Mouse (Mus musculus) embryonic facial prominence, embryonic 11.5 days (tissue): ENCODE results near the gene Rad9a. TPM values are rescaled to one million over a fixed set of nuclear protein-coding genes. Genes with fewer than 3 reads are reported as not detected.

Source experiments
- ATAC-seq: fragments of 200-750 bp; cut with Nextera tagmentation; replicated peaks from 2 replicates; pipeline ENCODE4 v1.8.0; 2017; ENCODE audit warnings: low read depth; ENCODE audit not compliant: insufficient number of reproducible peaks, low FRiP score, low TSS enrichment
- DNase-seq: peaks from one replicate; pipeline ENCODE4 v3.0.0-alpha.2; 2015; ENCODE audit warnings: low spot score
- H3K27ac ChIP-seq: fragments of 300-500 bp; sonication (generic); replicated peaks from 2 replicates; pipeline ENCODE4 v1.5.1; 2014; ENCODE audit warnings: mild to moderate bottlenecking, low read depth, low read length, control low read depth
- H3K27me3 ChIP-seq: fragments of 300-500 bp; sonication (generic); 2 replicates; pipeline ENCODE4 v1.6.1; 2014; ENCODE audit warnings: mild to moderate bottlenecking, low read length, moderate library complexity, mixed read lengths; ENCODE audit not compliant: control insufficient read depth, insufficient read depth
- H3K36me3 ChIP-seq: fragments of 300-500 bp; sonication (generic); replicated peaks from 2 replicates; pipeline ENCODE4 v1.6.1; 2014; ENCODE audit warnings: low read depth, mild to moderate bottlenecking, low read length, moderate library complexity, mixed read lengths; ENCODE audit not compliant: control insufficient read depth, insufficient read depth
- H3K4me1 ChIP-seq: fragments of 300-500 bp; sonication (generic); 2 replicates; pipeline ENCODE4 v1.6.1; 2014; ENCODE audit warnings: low read length, mixed read lengths; ENCODE audit not compliant: control insufficient read depth, insufficient read depth
- H3K4me2 ChIP-seq: fragments of 300-500 bp; sonication (generic); 2 replicates; pipeline ENCODE4 v1.6.1; 2014; ENCODE audit warnings: low read depth, mild to moderate bottlenecking, control low read depth, low read length, moderate library complexity
- H3K4me3 ChIP-seq: fragments of 300-500 bp; sonication (generic); 2 replicates; pipeline ENCODE4 v1.5.1; 2014; ENCODE audit warnings: low read depth, low read length, control low read depth
- H3K9ac ChIP-seq: fragments of 300-500 bp; sonication (generic); replicated peaks from 2 replicates; pipeline ENCODE4 v1.6.1; 2014; ENCODE audit warnings: mild to moderate bottlenecking, control low read depth, low read length
- H3K9me3 ChIP-seq: fragments of 300-500 bp; sonication (generic); replicated peaks from 2 replicates; pipeline ENCODE4 v1.6.1; 2016; ENCODE audit warnings: mild to moderate bottlenecking, low read length, inconsistent platforms, mixed read lengths; ENCODE audit not compliant: control insufficient read depth
- WGBS: fragments of 180-500 bp; shearing (Covaris S2); extraction: QIAGEN DNeasy Blood & Tissue Kit; methylation state at CpG from one replicate; pipeline ENCODE4 v1.1.7; 2014; 5-methylcytosine and 5-hydroxymethylcytosine counted together
- polyA plus RNA-seq: library from polyadenylated mRNA; unstranded; fragments of >200 nt; fragmentation: Nextera tagmentation; extraction: Ambion mirVana; gene quantifications from 2 replicates; pipeline ENCODE4 v1.2.1, GENCODE M21; 2014

Rad9a gene
- polyA plus RNA-seq, 1 experiment from 2014 or later, result 46.8 TPM

DNA sequence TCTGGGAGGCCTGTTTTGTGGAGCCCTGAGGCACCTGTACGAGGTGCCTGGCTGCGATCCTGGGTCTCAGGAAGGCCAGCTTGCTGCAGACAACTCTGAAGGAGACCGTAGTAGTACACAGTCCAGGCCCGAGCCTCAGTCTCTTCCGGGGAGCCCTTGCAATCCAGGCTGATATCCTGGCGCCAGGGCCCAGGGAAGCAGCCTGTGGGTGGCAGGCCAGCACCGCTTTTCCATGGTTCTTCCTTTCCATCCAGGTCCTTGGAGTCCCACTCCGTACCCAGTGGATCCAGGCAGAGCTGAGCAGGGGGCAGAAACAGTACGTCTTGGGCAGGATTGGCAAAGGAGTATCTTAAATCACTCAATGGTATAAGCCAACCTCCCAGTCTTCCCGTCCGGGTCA is 28.5 kb downstream of the Rad9a start:
- 56% methylated on average over 11 of the region's 11 CpGs for WGBS
- H3K4me1 ChIP-seq, result peaks cover 6% of the 10 kb centered on the region; the same call in 1 of the 2 replicates
- DNase-seq (no peak), ATAC-seq (no peak)
- no peaks in the 10 kb centered on the region for H3K27me3 ChIP-seq
- no peak overlapping the region for H3K4me2 ChIP-seq
- H3K9ac ChIP-seq, result no peak overlapping the region; the same call in 1 of the 2 replicates
- no peak overlapping the region for H3K4me3 ChIP-seq
- no peaks in the 10 kb centered on the region for H3K9me3 ChIP-seq
- no peak overlapping the region for H3K27ac ChIP-seq
- H3K36me3 ChIP-seq, result no peaks in the 10 kb centered on the region

DNA sequence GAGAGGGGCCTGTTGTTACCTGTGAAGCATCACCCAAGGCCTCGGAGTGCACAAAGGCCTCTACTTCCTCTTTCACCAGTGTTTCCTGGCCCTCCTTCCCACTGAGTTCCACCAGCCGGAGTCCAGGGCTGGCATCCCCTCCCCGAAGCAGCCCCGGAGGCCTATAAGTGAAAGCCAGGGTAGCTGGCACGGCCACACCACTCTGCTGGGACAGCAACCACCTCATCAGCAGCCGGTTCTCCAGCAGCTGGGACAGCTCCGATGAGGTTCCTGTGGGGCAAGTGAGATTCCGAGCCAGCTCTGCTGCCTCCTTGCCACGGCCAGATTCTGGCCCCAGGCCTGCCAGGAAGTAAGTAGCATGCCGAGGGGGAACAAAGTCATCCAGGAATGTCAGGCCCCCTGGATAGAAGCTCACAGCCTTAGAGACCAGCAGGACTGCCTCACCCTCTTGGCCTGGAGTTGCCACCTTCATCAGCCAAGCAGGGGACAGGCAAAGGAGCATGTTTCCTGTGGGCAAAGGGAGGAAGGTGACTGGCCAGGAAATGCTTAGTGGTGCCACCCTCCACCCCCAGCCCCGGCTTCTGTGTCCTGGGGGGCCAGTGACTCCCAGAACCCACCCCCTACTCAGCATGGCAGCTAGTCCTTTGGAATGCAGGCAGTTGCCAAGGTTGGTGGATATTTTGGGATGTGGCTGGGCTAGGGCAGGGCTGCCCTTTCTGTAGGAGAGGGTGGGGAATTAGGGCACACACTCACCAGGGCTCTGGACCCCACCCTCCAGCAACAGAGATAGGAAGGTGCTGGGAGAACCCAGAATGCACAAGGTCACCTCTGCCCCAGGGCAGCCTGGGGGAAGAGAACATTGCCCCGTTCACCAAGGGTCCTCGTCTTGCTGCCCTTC is 29.8 kb downstream of the Rad9a start:
- DNase-seq (no peak), ATAC-seq (no peak)
- Histone ChIP-seq H3K27me3 (no peaks in the 10 kb centered on the region), H3K27ac (no peak overlapping the region), H3K9ac (no peak overlapping the region), H3K9me3 (no peaks in the 10 kb centered on the region), H3K4me3 (no peak overlapping the region), H3K4me2 (no peak overlapping the region), H3K36me3 (no peaks in the 10 kb centered on the region), H3K4me1 (peaks cover 6% of the 10 kb centered on the region; the same call in 1 of the 2 replicates)
- 61% methylated on average over 13 of the region's 13 CpGs for WGBS

DNA sequence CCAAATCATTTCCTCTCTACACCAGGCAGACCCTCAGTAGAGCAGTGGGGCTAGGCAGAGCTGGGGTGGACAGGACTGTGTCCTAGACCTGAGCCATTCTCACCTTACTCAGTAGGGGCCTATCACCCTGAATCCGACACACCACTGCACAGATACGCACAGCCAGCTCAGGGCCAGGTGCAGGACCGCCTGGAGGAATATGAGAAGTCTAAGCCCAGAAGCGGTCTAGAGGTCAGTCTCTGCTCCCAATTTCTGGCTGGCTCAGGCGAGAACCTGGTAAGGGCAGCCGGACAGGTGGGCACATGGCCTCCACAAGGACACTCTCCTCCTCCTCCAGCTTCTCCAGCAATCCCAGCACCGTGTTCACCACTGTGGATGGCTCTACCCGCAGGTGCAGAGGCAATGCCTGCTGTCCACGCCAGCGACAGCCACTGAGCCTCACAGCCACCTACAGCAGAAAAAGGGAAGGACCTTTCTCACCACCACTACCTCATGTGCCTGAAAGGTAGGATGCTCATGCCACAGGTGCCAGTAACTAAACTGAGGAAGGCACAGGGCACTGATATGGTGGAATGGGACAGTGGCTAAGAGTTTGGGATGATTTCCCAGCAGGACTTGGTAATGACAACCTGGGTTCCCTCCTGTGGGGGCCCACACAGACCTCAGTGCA is 30.6 kb downstream of the Rad9a start:
- DNase-seq, result no peak
- Histone ChIP-seq H3K36me3 (no peaks in the 10 kb centered on the region), H3K9ac (0 out of 2 replicates have a peak overlapping the region, but pooled peaks have one; percentile 15), H3K27ac (no peak overlapping the region), H3K27me3 (no peaks in the 10 kb centered on the region), H3K9me3 (no peaks in the 10 kb centered on the region), H3K4me1 (peaks cover 6% of the 10 kb centered on the region; the same call in 1 of the 2 replicates), H3K4me3 (no peak overlapping the region), H3K4me2 (no peak overlapping the region)
- WGBS, result 83% methylated on average over 10 of the region's 10 CpGs
- no peak for ATAC-seq

DNA sequence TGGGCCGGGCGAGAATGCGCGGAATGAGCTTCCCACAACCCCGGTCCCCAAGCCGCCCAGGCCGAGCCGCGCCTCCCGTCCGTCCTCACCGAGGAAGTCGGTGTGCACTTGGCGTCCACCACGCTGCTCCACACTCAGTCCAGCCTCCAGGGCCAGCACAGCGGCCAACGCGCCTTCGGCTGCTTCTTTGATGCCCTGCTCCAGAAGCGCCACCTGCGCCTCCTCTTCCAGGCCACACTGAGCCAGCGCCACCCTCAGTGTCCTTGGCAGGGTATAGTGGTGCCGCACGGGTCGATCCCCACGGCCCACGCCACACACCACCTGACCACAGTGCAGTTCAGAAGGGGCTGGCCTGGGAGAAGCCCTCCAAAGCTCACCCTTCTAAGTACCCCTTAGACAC is 31.7 kb downstream of the Rad9a start:
- no peak for DNase-seq
- H3K4me1 ChIP-seq, result peaks cover 6% of the 10 kb centered on the region; the same call in 1 of the 2 replicates
- peak overlapping the region; percentile 40 for H3K4me3 ChIP-seq
- H3K9me3 ChIP-seq, result no peaks in the 10 kb centered on the region
- ATAC-seq, result no peak; the same call in 1 of the 2 replicates
- H3K9ac ChIP-seq, result peak overlapping the region; percentile 72
- no peaks in the 10 kb centered on the region for H3K36me3 ChIP-seq
- H3K27me3 ChIP-seq, result no peaks in the 10 kb centered on the region
- H3K4me2 ChIP-seq, result peak overlapping the region; percentile 86
- H3K27ac ChIP-seq, result peak overlapping the region; percentile 54
- WGBS, result 7% methylated on average over 27 of the region's 27 CpGs

DNA sequence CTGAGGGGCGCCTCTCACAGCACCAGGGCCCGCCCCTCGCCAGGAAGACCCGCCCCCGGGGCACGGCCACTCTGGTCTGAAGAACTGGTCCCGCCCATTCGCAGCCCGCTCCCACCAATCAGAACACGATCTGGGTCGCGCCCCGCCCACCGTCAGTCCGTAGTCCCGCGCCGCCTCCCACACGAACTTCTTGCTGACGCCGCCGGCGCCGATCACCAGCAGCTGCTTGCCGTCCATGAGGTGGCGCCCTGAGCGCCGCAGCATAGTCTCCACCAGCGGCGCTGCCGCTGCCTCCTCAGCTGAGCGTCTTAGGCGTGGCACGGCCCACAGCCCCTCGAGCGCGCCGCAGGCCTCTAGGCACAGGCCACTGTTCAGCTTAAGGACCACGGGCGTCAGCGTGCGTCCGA is 32.1 kb downstream of the Rad9a start:
- Histone ChIP-seq H3K9ac (peak overlapping the region; percentile 72), H3K9me3 (no peaks in the 10 kb centered on the region), H3K4me3 (peak overlapping the region; percentile 40), H3K27me3 (no peaks in the 10 kb centered on the region), H3K4me1 (peaks cover 6% of the 10 kb centered on the region; the same call in 1 of the 2 replicates), H3K36me3 (no peaks in the 10 kb centered on the region), H3K4me2 (peak overlapping the region; percentile 86), H3K27ac (peak overlapping the region; percentile 54)
- peak; percentile 93 for ATAC-seq
- peak; percentile 100 for DNase-seq
- under 1% methylated on average over 43 of the region's 43 CpGs for WGBS

DNA sequence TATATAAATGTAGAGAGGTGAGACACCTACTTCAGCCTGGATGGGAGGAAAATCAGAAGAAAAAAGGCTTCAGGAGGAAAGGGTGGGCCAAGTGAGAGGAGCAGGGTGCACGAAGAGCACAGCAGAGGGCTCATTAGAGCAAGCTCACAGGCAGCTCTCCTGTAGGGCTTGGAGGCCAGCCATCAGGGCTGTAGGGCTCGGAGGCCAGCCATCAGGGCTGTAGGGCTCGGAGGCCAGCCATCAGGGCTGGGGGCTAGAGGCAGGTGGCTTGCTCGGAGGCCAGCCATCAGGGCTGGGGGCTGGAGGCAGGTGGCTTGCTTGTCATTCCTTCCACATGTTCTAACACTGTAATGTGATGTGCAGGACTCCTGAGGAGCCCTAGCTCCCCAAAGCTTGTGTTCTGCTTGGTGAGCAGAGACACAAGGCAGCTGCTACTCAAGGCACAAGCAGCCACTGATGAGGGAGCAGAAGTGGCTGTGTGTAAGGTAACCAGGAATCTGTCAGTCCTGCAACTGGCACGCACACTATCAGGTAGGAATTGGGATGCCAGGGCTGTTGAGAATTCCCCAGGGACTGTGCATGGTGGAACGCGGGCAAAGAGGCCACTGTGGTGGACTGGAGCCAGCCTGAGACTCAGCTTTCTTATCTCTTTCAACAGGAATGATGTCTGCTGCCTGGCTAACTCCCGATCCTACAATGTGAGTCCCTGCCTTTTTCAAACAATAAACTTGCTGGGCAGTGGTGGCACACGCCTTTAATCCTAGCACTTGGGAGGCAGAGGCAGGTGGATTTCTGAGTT is 34.6 kb downstream of the Rad9a start:
- Histone ChIP-seq H3K27me3 (no peaks in the 10 kb centered on the region), H3K4me1 (peaks cover 6% of the 10 kb centered on the region; the same call in 1 of the 2 replicates), H3K9me3 (no peaks in the 10 kb centered on the region), H3K36me3 (no peaks in the 10 kb centered on the region), H3K9ac (no peak overlapping the region), H3K27ac (no peak overlapping the region), H3K4me2 (no peak overlapping the region), H3K4me3 (no peak overlapping the region)
- 81% methylated on average over 9 of the region's 9 CpGs for WGBS
- DNase-seq (no peak), ATAC-seq (no peak)

DNA sequence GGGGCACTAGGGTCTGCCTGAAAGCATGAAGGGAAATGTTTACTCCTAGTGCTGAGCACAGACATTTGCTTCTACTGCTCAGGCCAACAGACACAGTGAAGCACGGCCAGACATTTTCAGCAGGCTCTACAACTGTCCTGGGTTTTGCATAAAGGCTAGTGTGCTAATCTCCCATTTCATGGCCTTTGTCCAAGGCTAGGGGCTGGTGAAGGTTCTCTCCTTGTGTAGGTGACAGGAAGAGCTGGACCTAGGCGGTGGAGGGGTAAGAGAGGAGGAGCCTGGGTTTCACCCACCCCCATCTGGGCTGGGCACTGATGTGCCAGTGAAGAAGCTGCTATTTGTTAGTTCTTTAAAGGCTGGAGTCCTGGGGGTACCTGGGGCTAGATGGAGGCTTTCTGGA is 36.7 kb downstream of the Rad9a start:
- 69% methylated on average over 2 of the region's 2 CpGs for WGBS
- no peak overlapping the region for H3K4me3 ChIP-seq
- H3K4me2 ChIP-seq, result no peak overlapping the region
- DNase-seq (no peak), ATAC-seq (no peak)
- no peak overlapping the region for H3K27ac ChIP-seq
- no peaks in the 10 kb centered on the region for H3K4me1 ChIP-seq
- H3K27me3 ChIP-seq, result no peaks in the 10 kb centered on the region
- no peaks in the 10 kb centered on the region for H3K9me3 ChIP-seq
- no peaks in the 10 kb centered on the region for H3K36me3 ChIP-seq
- no peak overlapping the region for H3K9ac ChIP-seq
